Comparison of ENCODE assay signal across 10 mouse cellular contexts in genomic region chr1:165663277-165663676, GRCm38 (mm10). TPM values are rescaled to one million over a fixed set of nuclear protein-coding genes. Genes with fewer than 3 reads are reported as not detected.
DNase-seq lines count a peak whose midpoint lies in the region; ATAC-seq and TF ChIP-seq lines count a peak whose summit lies in the region.
"Had no signal": no experiment of that assay in that cellular context is flagged by ENCODE, and none has a peak within 500 bp of the region (broad histone marks: within the 10 kb centered on the region; RNA-seq: fewer than 3 reads in every experiment).

No protein-coding gene starts in this region.

- no peaks in the 10 kb centered on the region for H3K36me3 ChIP-seq in kidney, adult 2 months (ENCODE audit: control insufficient read depth, insufficient read depth, low read length)
- no peaks in the 10 kb centered on the region for H3K36me3 ChIP-seq in embryonic facial prominence, embryonic 10.5 days (replicated peaks)
- no peaks in the 10 kb centered on the region for H3K36me3 ChIP-seq in midbrain, embryonic 13.5 days
- 0 out of 2 replicates have a peak, but pooled peaks cover under 1% of the 10 kb centered on the region for H3K36me3 ChIP-seq in lung, postnatal 0 days (ENCODE audit: insufficient read depth, low read length)

- H3K4me3 ChIP-seq in kidney, adult 2 months (ENCODE audit: insufficient read depth, low read depth, low read length): no peak overlapping the region
- H3K4me3 ChIP-seq in embryonic facial prominence, embryonic 10.5 days: no peak overlapping the region
- H3K4me3 ChIP-seq in midbrain, embryonic 13.5 days (replicated peaks): no peak overlapping the region
- no peak overlapping the region for H3K4me3 ChIP-seq in lung, postnatal 0 days (ENCODE audit: low read depth, low read length)

- TF ChIP-seq CTCF in kidney, adult 2 months (conservative IDR thresholded peaks at IDR 0.05; ENCODE audit: insufficient read depth, insufficient read length, low read depth, low read length): no peak
- no peak for TF ChIP-seq CTCF in lung, postnatal 0 days (IDR thresholded peaks at IDR 0.05)

- no peaks in the 10 kb centered on the region for H3K9me3 ChIP-seq in embryonic facial prominence, embryonic 10.5 days
- H3K9me3 ChIP-seq in midbrain, embryonic 13.5 days: no peaks in the 10 kb centered on the region
- H3K9me3 ChIP-seq in lung, postnatal 0 days (ENCODE audit: low read length): no peaks in the 10 kb centered on the region

- WGBS in kidney, adult 2 months: 68% methylated on average over 16 of the region's 16 CpGs
- 79% methylated on average over 16 of the region's 16 CpGs for WGBS in embryonic facial prominence, embryonic 10.5 days
- WGBS in midbrain, embryonic 13.5 days: 79% methylated on average over 16 of the region's 16 CpGs
- WGBS in lung, postnatal 0 days: 63% methylated on average over 16 of the region's 16 CpGs

- no peaks in the 10 kb centered on the region for H3K4me1 ChIP-seq in kidney, adult 2 months (ENCODE audit: control insufficient read depth, insufficient read depth, low read length)
- H3K4me1 ChIP-seq in embryonic facial prominence, embryonic 10.5 days: peaks cover 25% of the 10 kb centered on the region
- peaks cover 11% of the 10 kb centered on the region for H3K4me1 ChIP-seq in midbrain, embryonic 13.5 days (replicated peaks)
- H3K4me1 ChIP-seq in lung, postnatal 0 days (ENCODE audit: insufficient read depth, low read depth, low read length): no peaks in the 10 kb centered on the region

- no peak for TF ChIP-seq POLR2A in kidney, adult 2 months (IDR thresholded peaks at IDR 0.05; ENCODE audit: low read depth, low read length)

- peak overlapping the region; percentile 40; the same call in 1 of the 2 replicates for H3K27ac ChIP-seq in kidney, adult 2 months (ENCODE audit: insufficient read depth, low read depth, low read length)
- peak overlapping the region; percentile 52 for H3K27ac ChIP-seq in embryonic facial prominence, embryonic 10.5 days (replicated peaks)
- H3K27ac ChIP-seq in midbrain, embryonic 13.5 days: peak overlapping the region; percentile 51; the same call in 1 of the 2 replicates
- H3K27ac ChIP-seq in lung, postnatal 0 days (ENCODE audit: low read length): no peak overlapping the region
- H3K27ac ChIP-seq: macrophage had no signal

- H3K9ac ChIP-seq in midbrain, embryonic 13.5 days (replicated peaks): no peak overlapping the region
- H3K9ac ChIP-seq in lung, postnatal 0 days (replicated peaks; ENCODE audit: low read depth): no peak overlapping the region

- peak; percentile 37 to 39 for DNase-seq in cerebellum, adult 18-20 months
- no peak for DNase-seq in cerebellum, adult 9-11 months
- DNase-seq in kidney, adult 2 months: no peak
- no peak for DNase-seq in kidney, adult 18-20 months
- DNase-seq in embryonic facial prominence, embryonic 10.5 days (ENCODE audit: low spot score): no peak
- DNase-seq in lung, postnatal 0 days (ENCODE audit: low spot score): no peak
- DNase-seq in adrenal gland, postnatal 10 days: no peak
- DNase-seq: layer of hippocampus, postnatal 36 days had no signal

- no peak overlapping the region for H3K4me2 ChIP-seq in midbrain, embryonic 13.5 days (replicated peaks)
- H3K4me2 ChIP-seq in lung, postnatal 0 days (replicated peaks; ENCODE audit: low read depth, low read length): no peak overlapping the region

- TF ChIP-seq EP300 in lung, postnatal 0 days (IDR thresholded peaks at IDR 0.05): no peak

- no peak for ATAC-seq in midbrain, embryonic 13.5 days
- ATAC-seq in lung, postnatal 0 days: no peak

- no peaks in the 10 kb centered on the region for H3K27me3 ChIP-seq in kidney, adult 2 months (replicated peaks; ENCODE audit: control insufficient read depth, insufficient read depth, low read length)
- H3K27me3 ChIP-seq in embryonic facial prominence, embryonic 10.5 days (replicated peaks; ENCODE audit: low read depth, poor library complexity, severe bottlenecking): no peaks in the 10 kb centered on the region
- no peaks in the 10 kb centered on the region for H3K27me3 ChIP-seq in midbrain, embryonic 13.5 days
- no peaks in the 10 kb centered on the region for H3K27me3 ChIP-seq in lung, postnatal 0 days (replicated peaks; ENCODE audit: insufficient read depth, low read length)

RNA-seq across cellular contexts. Expression of gene Mpzl1, which starts 28.9 kb away (rescaled TPM):
- 38.6 and 42.0 TPM in 2 replicates for polyA plus RNA-seq in kidney, adult 2 months (2012; rRNA removed)
- 138 and 139 TPM in 2 replicates for polyA plus RNA-seq in embryonic facial prominence, embryonic 10.5 days (2016; fragmentation: Nextera tagmentation; extraction: Ambion mirVana)
- polyA plus RNA-seq in midbrain, embryonic 13.5 days (2015; fragmentation: Nextera tagmentation; extraction: Ambion mirVana): 135 and 147 TPM in 2 replicates
- 136 and 149 TPM in 2 replicates for polyA plus RNA-seq in lung, postnatal 0 days (2015; fragmentation: Nextera tagmentation; extraction: Ambion mirVana)
- 10 to 100 TPM; 46.1 to 56.6 TPM for total RNA-seq in adrenal gland, postnatal 10 days (2021)

RNA-seq across cellular contexts. Expression of gene Rcsd1, which starts 46.3 kb away (rescaled TPM):
- polyA plus RNA-seq in kidney, adult 2 months (2012; rRNA removed): 11.7 and 15.6 TPM in 2 replicates
- 10.3 and 10.8 TPM in 2 replicates for polyA plus RNA-seq in embryonic facial prominence, embryonic 10.5 days (2016; fragmentation: Nextera tagmentation; extraction: Ambion mirVana)
- 8.0 and 8.3 TPM in 2 replicates for polyA plus RNA-seq in midbrain, embryonic 13.5 days (2015; fragmentation: Nextera tagmentation; extraction: Ambion mirVana)
- polyA plus RNA-seq in lung, postnatal 0 days (2015; fragmentation: Nextera tagmentation; extraction: Ambion mirVana): 49.6 and 54.4 TPM in 2 replicates
- 10 to 100 TPM; 27.8 to 32.6 TPM for total RNA-seq in adrenal gland, postnatal 10 days (2021)

Comparison
In these comparisons a context has a peak if more than half of its experiments do, and no peak if none do; other contexts are left out.
1. DNase-seq: peak in cerebellum, adult 18-20 months (2 of 2); none in cerebellum, adult 9-11 months (single experiment), kidney, adult 2 months (single experiment), kidney, adult 18-20 months (single experiment), embryonic facial prominence, embryonic 10.5 days (single experiment), lung, postnatal 0 days (single experiment) and adrenal gland, postnatal 10 days (single experiment).